Mouse (Mus musculus) embryonic facial prominence, embryonic 15.5 days (tissue): ENCODE results near the gene Olfr1393. TPM values are rescaled to one million over a fixed set of nuclear protein-coding genes. Genes with fewer than 3 reads are reported as not detected.

Experiments
- ATAC-seq: fragments of 200-750 bp; cut with Nextera tagmentation; 2 replicates; pipeline ENCODE4 v1.8.0; 2017; ENCODE audit warnings: low read depth, moderate TSS enrichment; ENCODE audit not compliant: insufficient number of reproducible peaks, low FRiP score, low TSS enrichment
- H3K27ac ChIP-seq: fragments of 300-500 bp; sonication (generic); replicated peaks from 2 replicates; pipeline ENCODE4 v1.5.1; 2015; ENCODE audit warnings: mild to moderate bottlenecking, inconsistent platforms
- H3K27me3 ChIP-seq: fragments of 300-500 bp; sonication (generic); 2 replicates; pipeline ENCODE4 v1.6.1; 2015; ENCODE audit warnings: inconsistent platforms
- H3K36me3 ChIP-seq: fragments of 300-500 bp; sonication (generic); 2 replicates; pipeline ENCODE4 v1.6.1; 2015; ENCODE audit warnings: mild to moderate bottlenecking, inconsistent platforms
- H3K4me1 ChIP-seq: fragments of 300-500 bp; sonication (generic); 2 replicates; pipeline ENCODE4 v1.6.1; 2015; ENCODE audit warnings: inconsistent platforms
- H3K4me2 ChIP-seq: fragments of 300-500 bp; sonication (generic); replicated peaks from 2 replicates; pipeline ENCODE4 v1.6.1; 2015; ENCODE audit warnings: mild to moderate bottlenecking, inconsistent platforms
- H3K4me3 ChIP-seq: fragments of 300-500 bp; sonication (generic); replicated peaks from 2 replicates; pipeline ENCODE4 v1.5.1; 2015; ENCODE audit warnings: mild to moderate bottlenecking, inconsistent platforms
- H3K9ac ChIP-seq: fragments of 300-500 bp; sonication (generic); 2 replicates; pipeline ENCODE4 v1.6.1; 2015; ENCODE audit warnings: inconsistent platforms
- H3K9me3 ChIP-seq: fragments of 300-500 bp; sonication (generic); replicated peaks from 2 replicates; pipeline ENCODE4 v1.6.1; 2016; ENCODE audit warnings: inconsistent platforms
- WGBS: fragments of 180-500 bp; shearing (Covaris S2); methylation state at CpG from one replicate; pipeline ENCODE4 v1.1.7; 2015; 5-methylcytosine and 5-hydroxymethylcytosine counted together
- polyA plus RNA-seq: library from polyadenylated mRNA; unstranded; fragments of >200 nt; fragmentation: Nextera tagmentation; extraction: Ambion mirVana; gene quantifications from 2 replicates; pipeline ENCODE4 v1.2.1, GENCODE M21; 2015

Gene Olfr1393
- polyA plus RNA-seq, 1 experiment from 2014 or later = 0.11 TPM

DNA sequence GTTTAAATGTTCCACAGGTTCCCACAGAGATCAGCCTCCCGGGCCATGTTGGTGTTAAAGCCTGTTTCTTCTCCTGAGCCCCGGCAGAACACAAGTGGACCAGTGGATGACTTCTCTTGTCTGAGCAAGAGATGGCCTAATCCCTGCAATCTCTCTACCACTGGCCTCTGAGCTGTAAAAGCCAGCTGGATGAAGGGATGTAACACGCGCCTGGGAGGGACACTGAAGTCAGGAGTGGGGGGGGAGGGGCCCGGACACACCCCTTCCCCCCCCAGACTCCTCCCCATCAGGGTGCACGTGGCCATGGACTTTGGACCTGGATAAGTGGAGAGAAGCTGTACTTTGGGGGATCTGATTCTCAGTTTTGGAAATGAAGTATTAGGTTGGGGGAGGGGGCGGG is 32.9 kb upstream of the Olfr1393 start:
- Histone ChIP-seq H3K27me3 (no peaks in the 10 kb centered on the region), H3K36me3 (no peaks in the 10 kb centered on the region), H3K9ac (0 out of 2 replicates have a peak overlapping the region, but pooled peaks have one; percentile 13), H3K4me1 (peaks cover 57% of the 10 kb centered on the region), H3K27ac (peak overlapping the region; percentile 98), H3K4me3 (peak overlapping the region; percentile 60), H3K4me2 (peak overlapping the region; percentile 67), H3K9me3 (no peaks in the 10 kb centered on the region)
- ATAC-seq = no peak
- WGBS = 17% methylated on average over 7 of the region's 7 CpGs

DNA sequence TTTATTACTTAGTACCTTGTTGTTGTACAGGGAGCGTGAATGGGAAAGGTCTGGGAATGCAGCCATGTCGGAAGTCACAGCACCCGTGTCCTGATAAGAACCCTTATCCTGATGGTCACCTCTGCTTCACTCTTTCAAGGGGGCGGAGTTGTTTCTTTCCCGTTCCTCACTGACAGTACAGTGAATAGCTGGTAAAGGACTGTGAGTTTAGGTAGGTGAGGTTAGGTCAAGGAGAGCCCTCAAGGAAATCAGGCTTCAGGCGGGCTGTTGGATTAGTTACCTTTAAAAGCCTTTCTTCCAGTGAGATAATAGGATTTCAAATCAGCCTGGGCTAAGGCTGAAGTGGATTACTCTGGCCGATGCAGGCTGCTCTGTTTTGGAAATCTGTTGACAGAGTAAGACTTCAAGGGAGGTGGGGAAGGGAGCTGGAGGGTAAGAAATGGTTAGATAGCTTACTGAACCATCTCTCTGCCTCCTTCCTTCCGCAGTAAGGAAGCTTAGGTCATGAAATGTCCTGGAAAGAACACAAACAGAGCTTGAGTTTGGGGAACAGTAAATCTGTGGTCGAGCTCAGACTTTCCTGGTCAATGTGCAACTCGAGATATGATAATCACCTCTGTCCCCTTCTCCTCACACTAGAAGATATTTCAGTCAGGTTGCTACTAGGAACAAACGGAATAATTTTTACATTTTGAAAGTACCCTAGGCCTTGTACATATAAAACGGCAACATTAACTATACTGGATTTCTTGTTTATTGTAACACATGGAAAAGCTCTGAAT is 32.3 kb upstream of the Olfr1393 start:
- Histone ChIP-seq H3K27me3 (no peaks in the 10 kb centered on the region), H3K9me3 (no peaks in the 10 kb centered on the region), H3K27ac (peak overlapping the region; percentile 98; the same call in 1 of the 2 replicates), H3K4me1 (peaks cover 59% of the 10 kb centered on the region), H3K36me3 (no peaks in the 10 kb centered on the region), H3K4me3 (peak overlapping the region; percentile 60; the same call in 1 of the 2 replicates), H3K4me2 (peak overlapping the region; percentile 67), H3K9ac (no peak overlapping the region)
- no peak for ATAC-seq
- WGBS = 26% methylated on average over 12 of the region's 12 CpGs

DNA sequence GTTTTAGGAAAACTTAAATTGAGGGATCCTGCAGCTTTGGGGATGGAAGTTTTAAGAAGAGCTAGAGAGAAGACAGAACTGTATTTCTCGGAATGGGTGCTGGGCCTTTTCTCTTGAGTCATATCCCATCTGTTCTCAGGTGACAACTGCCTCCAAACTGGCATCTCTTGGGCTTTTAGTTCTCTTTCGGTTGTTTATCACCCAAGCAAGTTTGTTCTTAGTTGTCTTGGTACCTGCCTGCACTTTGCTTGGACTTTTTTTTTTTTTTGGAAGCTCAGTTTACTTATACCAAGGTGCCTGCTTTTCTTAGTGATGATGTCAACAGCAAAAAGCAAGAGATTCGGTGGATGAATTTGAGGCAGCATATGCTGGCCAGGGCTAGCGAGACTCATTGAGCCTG is 31.6 kb upstream of the Olfr1393 start:
- Histone ChIP-seq H3K27ac (no peak overlapping the region), H3K4me3 (no peak overlapping the region), H3K9me3 (no peaks in the 10 kb centered on the region), H3K4me2 (no peak overlapping the region), H3K36me3 (no peaks in the 10 kb centered on the region), H3K27me3 (no peaks in the 10 kb centered on the region), H3K9ac (no peak overlapping the region), H3K4me1 (peaks cover 65% of the 10 kb centered on the region)
- ATAC-seq = no peak
- 77% methylated on average over 4 of the region's 4 CpGs for WGBS

DNA sequence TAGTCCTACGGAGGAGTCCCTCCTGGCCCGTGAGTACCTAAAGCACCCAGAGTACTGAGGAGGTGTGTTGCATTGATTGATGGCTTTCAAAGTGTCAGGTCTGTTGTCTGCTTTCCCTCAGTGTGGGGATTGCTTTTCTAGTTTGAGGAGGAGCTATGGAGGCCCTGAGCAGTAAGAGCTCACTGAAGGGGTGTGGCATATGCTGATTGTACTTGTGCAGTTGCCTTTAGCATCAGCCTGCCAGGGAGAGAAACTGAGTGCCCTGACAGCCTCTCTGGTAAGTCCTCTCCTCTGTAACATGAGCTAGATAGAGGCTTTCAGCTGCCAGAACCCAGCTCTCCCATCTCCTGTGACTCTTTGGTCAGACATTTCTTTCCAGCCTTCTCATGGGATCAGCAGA is 30.8 kb upstream of the Olfr1393 start:
- Histone ChIP-seq H3K9me3 (no peaks in the 10 kb centered on the region), H3K27me3 (no peaks in the 10 kb centered on the region), H3K4me3 (no peak overlapping the region), H3K9ac (no peak overlapping the region), H3K27ac (0 out of 2 replicates have a peak overlapping the region, but pooled peaks have one; percentile 95), H3K36me3 (no peaks in the 10 kb centered on the region), H3K4me1 (peaks cover 72% of the 10 kb centered on the region), H3K4me2 (no peak overlapping the region)
- WGBS = 66% methylated on average over 2 of the region's 2 CpGs
- ATAC-seq = no peak

DNA sequence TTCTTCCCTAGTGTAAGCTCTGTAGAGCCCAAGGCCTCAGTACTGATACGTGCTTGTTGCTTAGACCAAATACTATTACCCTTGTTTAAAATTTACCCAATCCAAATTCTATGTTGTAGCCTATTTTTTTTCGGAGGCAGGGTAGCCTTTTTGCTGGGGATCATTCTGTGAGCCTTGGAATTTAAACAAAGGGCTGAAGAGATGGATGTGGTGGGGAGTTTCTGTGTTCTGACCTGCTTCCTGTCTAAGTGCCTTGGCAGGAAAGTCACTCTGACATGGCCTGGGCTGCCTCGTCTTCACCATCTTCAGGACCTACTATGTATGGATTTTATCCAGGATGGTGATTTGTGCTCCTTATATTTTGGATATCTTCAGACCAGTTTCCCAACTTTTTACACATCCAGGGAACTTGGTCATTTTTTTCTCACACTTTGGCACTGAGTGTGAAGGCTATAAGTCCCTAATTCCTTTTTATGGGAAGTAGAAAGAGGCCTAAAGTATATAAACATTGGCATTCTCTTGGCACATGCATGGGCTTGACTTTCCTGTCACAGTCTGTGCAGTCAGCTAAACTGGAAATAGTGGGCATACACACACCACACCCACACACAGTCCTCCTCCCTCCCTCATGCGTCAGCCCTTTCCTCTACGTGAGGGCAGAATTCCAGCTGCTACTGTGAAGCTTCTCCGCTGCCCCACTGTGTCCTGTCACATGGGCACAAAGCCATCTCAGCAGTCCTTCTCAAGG is 29.7 kb upstream of the Olfr1393 start:
- Histone ChIP-seq H3K27ac (peak overlapping the region; percentile 95), H3K9ac (no peak overlapping the region)
- ATAC-seq = no peak

DNA sequence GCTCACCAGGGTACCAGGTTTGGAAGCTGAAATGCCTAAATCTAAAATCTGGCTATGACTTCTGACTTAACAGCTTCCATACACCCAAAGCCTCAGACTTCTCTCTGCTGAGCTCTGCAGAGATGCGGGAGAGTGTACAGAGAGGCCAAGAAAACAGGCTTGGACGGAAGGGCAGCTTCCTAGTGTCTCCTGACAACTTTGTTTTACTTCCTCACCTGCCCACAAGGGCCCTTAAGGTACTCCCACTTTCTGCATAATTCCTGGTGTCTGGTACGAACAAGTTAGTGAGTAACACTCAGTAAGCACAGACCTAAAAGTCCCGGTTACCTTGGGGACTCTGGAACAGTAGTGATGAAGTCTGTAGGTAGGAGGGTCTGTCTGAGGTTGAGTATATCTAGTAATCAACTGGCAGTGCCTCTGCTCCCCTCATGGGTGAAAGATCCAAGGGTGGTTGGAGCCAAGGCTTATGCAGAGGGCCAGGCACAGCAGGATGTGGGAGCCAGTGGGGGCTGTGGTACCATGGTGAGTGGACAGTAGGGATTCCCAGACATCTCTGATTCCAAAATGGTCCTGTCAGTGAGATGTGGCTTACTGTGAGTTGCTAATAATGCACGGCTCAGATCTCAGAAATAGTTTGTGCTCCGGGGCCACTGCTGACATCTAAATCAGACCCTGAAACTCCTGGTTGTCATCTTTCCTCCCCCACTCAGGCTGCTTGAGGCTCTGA is 29.0 kb upstream of the Olfr1393 start:
- peak overlapping the region; percentile 95 for H3K27ac ChIP-seq
- WGBS = 64% methylated on average over 6 of the region's 6 CpGs
- ATAC-seq = no peak
- no peak overlapping the region for H3K9ac ChIP-seq
- no peaks in the 10 kb centered on the region for H3K27me3 ChIP-seq
- H3K9me3 ChIP-seq = no peaks in the 10 kb centered on the region
- no peak overlapping the region for H3K4me3 ChIP-seq
- H3K36me3 ChIP-seq = peaks cover 13% of the 10 kb centered on the region; the same call in 1 of the 2 replicates
- peak overlapping the region; percentile 74; the same call in 1 of the 2 replicates for H3K4me2 ChIP-seq
- H3K4me1 ChIP-seq = peaks cover 68% of the 10 kb centered on the region

More for the DNA sequence above, 29.7 kb upstream of the Olfr1393 start:
- Histone ChIP-seq H3K4me2 (0 out of 2 replicates have a peak overlapping the region, but pooled peaks have one; percentile 74), H3K27me3 (no peaks in the 10 kb centered on the region), H3K36me3 (0 out of 2 replicates have a peak, but pooled peaks cover 8% of the 10 kb centered on the region), H3K4me3 (no peak overlapping the region), H3K4me1 (peaks cover 68% of the 10 kb centered on the region), H3K9me3 (no peaks in the 10 kb centered on the region)
- WGBS = 62% methylated on average over 6 of the region's 6 CpGs

DNA sequence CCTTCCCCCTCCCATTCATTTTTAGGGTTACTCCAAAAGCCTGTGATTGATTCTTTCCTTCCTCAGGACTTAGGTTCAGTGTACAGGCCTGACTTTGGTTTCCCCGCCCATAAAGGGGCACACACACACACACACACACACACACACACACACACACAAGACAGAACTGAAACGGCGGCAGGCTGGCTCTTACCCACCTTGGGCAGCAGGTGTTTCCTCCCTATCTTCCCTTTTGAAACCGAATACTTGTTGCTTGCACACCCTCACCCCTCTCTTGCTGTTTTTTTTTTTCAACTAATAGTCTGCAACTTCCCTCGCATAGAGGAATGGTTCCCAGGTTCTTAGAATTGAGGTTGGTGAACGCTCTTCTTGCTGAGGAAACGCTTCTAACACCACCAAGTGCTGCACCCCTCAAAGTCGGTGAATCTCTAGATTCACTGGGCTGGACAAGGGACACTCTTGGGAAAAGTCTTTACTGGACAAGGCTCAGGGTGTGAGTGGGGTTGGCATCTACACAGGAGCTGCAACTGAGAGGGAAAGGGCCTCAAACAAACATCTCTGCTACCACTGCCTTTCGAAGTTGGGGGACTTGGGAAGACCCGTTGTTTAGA is 28.2 kb upstream of the Olfr1393 start:
- H3K9me3 ChIP-seq = no peaks in the 10 kb centered on the region
- H3K9ac ChIP-seq = peak overlapping the region; percentile 81
- no peak for ATAC-seq
- WGBS = 14% methylated on average over 10 of the region's 10 CpGs
- H3K4me3 ChIP-seq = peak overlapping the region; percentile 76
- H3K4me1 ChIP-seq = peaks cover 68% of the 10 kb centered on the region
- H3K27me3 ChIP-seq = no peaks in the 10 kb centered on the region
- peak overlapping the region; percentile 74 for H3K4me2 ChIP-seq
- H3K27ac ChIP-seq = peak overlapping the region; percentile 95
- H3K36me3 ChIP-seq = peaks cover 17% of the 10 kb centered on the region

DNA sequence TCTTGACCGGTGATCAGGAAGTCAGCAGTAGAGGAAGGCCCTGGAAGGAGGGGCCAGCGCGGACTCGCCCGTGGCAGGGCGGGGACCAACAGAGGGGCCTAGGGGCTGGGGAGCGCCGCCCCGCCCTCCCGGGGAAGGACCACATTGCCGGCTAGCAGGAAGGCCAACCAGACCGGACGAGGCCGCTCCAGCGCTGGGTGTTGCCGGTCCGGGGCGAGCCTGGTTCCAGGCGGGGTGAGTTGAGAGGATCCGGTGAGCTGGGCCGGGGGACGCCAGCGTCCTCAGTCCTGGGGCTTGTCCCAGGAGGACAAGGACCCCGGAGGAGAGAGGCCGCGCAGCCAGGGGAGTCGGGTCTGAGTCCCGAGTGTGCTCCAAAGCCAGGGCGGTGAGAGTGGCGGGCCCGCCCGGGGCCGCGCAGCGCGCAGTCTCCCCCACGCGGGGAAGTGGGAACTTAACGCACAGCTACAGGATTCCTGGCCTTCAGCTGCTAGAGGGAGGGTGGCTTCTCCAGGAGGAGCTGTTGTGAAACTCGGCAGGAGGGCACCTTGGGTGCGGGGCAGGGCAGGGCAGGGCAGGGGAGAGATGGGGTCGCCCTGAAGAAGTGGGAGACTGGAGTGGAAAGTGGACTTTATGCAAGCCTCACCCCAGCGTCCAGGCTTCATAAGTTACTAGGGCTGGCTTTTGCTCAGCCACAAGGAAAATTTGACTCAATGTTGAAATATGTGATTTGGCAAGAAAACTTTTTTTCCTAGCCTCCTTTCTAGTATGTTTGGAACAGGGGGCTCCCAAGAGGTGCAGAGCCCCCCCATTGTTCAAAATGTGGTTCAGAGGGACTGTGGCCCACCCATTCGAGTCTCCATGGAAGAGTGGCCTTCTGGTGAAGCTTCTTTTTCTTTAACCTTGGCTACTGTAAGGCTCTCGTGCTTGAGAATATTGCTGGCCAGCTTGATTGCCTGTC is 27.4 kb upstream of the Olfr1393 start:
- Histone ChIP-seq H3K4me1 (peaks cover 60% of the 10 kb centered on the region), H3K9me3 (no peaks in the 10 kb centered on the region)
- peak; percentile 94 for ATAC-seq

DNA sequence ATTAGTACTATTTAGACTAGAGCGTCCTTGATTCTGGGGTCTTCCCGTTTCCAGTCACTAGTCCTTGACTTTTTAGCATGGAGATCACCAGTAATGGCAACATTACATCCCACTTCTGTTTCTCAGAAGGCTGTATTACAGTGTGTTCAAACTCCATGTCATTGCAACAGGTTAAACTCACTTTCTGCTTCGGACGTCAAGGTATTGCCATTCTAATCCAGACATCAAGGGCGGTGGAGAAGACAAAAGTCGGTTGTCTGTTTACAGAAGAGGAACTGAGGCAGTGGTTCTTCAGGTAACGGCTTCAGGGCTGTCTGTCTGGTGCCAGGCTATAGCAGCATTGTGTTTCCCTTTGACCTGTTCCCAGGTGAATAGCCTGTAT is 26.7 kb upstream of the Olfr1393 start:
- Histone ChIP-seq H3K4me3 (peak overlapping the region; percentile 76), H3K9me3 (no peaks in the 10 kb centered on the region), H3K27ac (peak overlapping the region; percentile 95), H3K36me3 (peaks cover 20% of the 10 kb centered on the region), H3K4me2 (peak overlapping the region; percentile 74), H3K4me1 (peaks cover 54% of the 10 kb centered on the region), H3K9ac (peak overlapping the region; percentile 81), H3K27me3 (no peaks in the 10 kb centered on the region)
- WGBS = 60% methylated on average over 7 of the region's 7 CpGs
- no peak for ATAC-seq

More for the DNA sequence above, 27.4 kb upstream of the Olfr1393 start:
- H3K4me2 ChIP-seq = peak overlapping the region; percentile 74
- H3K4me3 ChIP-seq = peak overlapping the region; percentile 76
- no peaks in the 10 kb centered on the region for H3K27me3 ChIP-seq
- peaks cover 20% of the 10 kb centered on the region for H3K36me3 ChIP-seq
- peak overlapping the region; percentile 95 for H3K27ac ChIP-seq
- WGBS = 1% methylated on average over 45 of the region's 45 CpGs
- H3K9ac ChIP-seq = peak overlapping the region; percentile 81

DNA sequence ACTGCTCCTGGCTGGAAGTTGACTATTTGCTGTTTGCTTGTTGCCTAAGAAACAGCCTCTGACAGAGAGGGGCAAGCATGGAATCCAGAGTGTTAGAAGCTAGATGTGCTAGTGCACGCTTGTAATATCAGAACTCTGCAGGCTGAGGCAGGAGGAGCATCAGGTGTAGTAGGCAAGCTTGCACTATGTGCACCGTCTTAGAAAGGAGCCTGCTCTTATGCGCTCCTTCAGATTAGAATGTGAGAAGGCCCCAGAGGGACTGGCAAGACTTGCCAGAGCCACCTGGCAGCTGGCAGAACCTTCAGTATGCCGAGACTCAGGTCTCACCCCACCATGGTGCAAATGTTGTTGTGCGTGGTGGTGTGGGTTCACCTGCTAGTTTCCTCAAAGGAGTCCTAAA is 26.1 kb upstream of the Olfr1393 start:
- Histone ChIP-seq H3K27me3 (no peaks in the 10 kb centered on the region), H3K4me3 (no peak overlapping the region), H3K27ac (no peak overlapping the region), H3K4me2 (no peak overlapping the region; the same call in 1 of the 2 replicates), H3K9me3 (no peaks in the 10 kb centered on the region), H3K36me3 (peaks cover 20% of the 10 kb centered on the region), H3K4me1 (peaks cover 47% of the 10 kb centered on the region), H3K9ac (no peak overlapping the region)
- ATAC-seq = no peak
- 86% methylated on average over 5 of the region's 5 CpGs for WGBS
